Mouse (Mus musculus): ENCODE data around the gene Frs2. TPM values are rescaled to one million over a fixed set of nuclear protein-coding genes. Genes with fewer than 3 reads are reported as not detected.
A peak's percentile ranks its signal among the peaks of the same experiment; 100 is the strongest.

The Frs2 gene
- total and polyA plus RNA-seq, 3 experiments, result 16.6 to 105 (median 19.6) TPM

- Histone ChIP-seq H3K4me3 (ENCODE audit: low read depth, low read length) (no peak overlapping the region; the same call in 1 of the 2 replicates), H3K36me3 (replicated peaks) (peaks cover 30% of the 10 kb centered on the region), H3K9me3 (replicated peaks) (no peaks in the 10 kb centered on the region), H3K4me1 (ENCODE audit: insufficient read depth, low read depth, low read length) (peaks cover 82% of the 10 kb centered on the region), H3K27me3 (ENCODE audit: insufficient read depth, low read length) (no peaks in the 10 kb centered on the region)
- DNase-seq (ENCODE audit: low spot score) (peak; percentile 36), ATAC-seq (ENCODE audit: extremely low read depth, insufficient number of reproducible peaks, low FRiP score, poor library complexity, severe bottlenecking) (peak; percentile 86)
- TF ChIP-seq CTCF (IDR thresholded peaks at IDR 0.05; ENCODE audit: low read depth, low read length), result no peak
- TF ChIP-seq TAL1 (conservative IDR thresholded peaks at IDR 0.05; ENCODE audit: low read depth, low read length), result peak; percentile 90
These were observed 42.1 kb downstream of the Frs2 start for GRCm38 (mm10) chr10:117106244-117106643.

- Histone ChIP-seq H3K27me3 (ENCODE audit: insufficient read depth, low read length) (no peaks in the 10 kb centered on the region), H3K9me3 (replicated peaks) (no peaks in the 10 kb centered on the region), H3K4me1 (ENCODE audit: insufficient read depth, low read depth, low read length) (peaks cover 78% of the 10 kb centered on the region), H3K36me3 (replicated peaks) (peaks cover 30% of the 10 kb centered on the region), H3K4me3 (ENCODE audit: low read depth, low read length) (peak overlapping the region; percentile 27; the same call in 1 of the 2 replicates)
- no peak for ATAC-seq (ENCODE audit: extremely low read depth, insufficient number of reproducible peaks, low FRiP score, poor library complexity, severe bottlenecking)
- peak; percentile 26 for DNase-seq (ENCODE audit: low spot score)
- TF ChIP-seq GATA2 (IDR thresholded peaks at IDR 0.05; ENCODE audit: borderline replicate concordance, low read depth, low read length) (no peak), POLR2AphosphoS5 (IDR thresholded peaks at IDR 0.05; ENCODE audit: insufficient replicate concordance, low read depth, low read length) (no peak), CTCF (IDR thresholded peaks at IDR 0.05; ENCODE audit: low read depth, low read length) (no peak), GATA1 (IDR thresholded peaks at IDR 0.05; ENCODE audit: borderline replicate concordance, low read length) (no peak), TAL1 (conservative IDR thresholded peaks at IDR 0.05; ENCODE audit: low read depth, low read length) (no peak)
These were observed 43.3 kb downstream of the Frs2 start for GRCm38 (mm10) chr10:117105015-117105414.

DNA sequence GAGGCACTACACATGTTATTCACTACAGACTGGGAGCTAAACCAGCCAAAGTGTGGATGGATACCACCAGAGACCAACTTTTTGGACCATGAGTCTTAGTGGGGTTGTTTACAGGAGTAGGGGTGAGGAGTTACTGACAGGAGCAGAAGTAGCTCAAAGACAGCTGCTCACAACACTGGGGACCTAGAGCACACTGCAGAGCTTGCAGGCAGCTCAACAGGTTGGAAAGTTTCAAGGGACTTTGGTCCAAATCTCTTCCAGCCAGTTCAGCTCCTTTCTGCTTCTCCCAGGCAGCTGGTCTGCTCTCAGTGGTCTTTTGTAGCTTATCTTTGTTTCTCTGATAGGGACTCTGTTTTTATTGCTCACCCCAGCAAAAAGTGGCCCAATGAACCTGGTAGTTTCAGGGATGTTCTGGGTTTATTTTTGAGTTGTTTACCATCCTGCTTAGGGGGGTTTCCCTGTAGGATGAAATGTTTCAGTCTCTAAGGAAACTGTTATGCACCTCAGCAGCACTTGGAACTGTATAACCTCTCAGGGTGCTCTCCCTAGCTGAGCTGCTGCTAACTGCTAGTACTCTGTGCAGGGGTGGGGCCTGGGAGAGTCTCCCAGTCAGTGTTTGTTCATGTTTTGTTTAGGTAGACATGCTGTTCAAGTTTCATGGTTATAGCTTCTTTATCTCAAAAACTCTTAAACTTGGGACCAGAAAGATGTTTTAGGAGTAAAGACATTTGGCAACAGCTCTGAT, 44.3 kb downstream of the Frs2 start:
- peaks cover 29% of the 10 kb centered on the region for H3K36me3 ChIP-seq (replicated peaks)
- peaks cover 77% of the 10 kb centered on the region for H3K4me1 ChIP-seq (ENCODE audit: insufficient read depth, low read depth, low read length)
- no peak overlapping the region for H3K4me3 ChIP-seq (ENCODE audit: low read depth, low read length)
- no peak for DNase-seq (ENCODE audit: low spot score)
- no peak for ATAC-seq (ENCODE audit: extremely low read depth, insufficient number of reproducible peaks, low FRiP score, poor library complexity, severe bottlenecking)
- no peak for TF ChIP-seq CTCF (IDR thresholded peaks at IDR 0.05; ENCODE audit: low read depth, low read length)
- no peak for TF ChIP-seq POLR2AphosphoS5 (IDR thresholded peaks at IDR 0.05; ENCODE audit: insufficient replicate concordance, low read depth, low read length)
- TF ChIP-seq TAL1 (conservative IDR thresholded peaks at IDR 0.05; ENCODE audit: low read depth, low read length), result no peak
- TF ChIP-seq GATA1 (IDR thresholded peaks at IDR 0.05; ENCODE audit: borderline replicate concordance, low read length), result no peak
- no peak for TF ChIP-seq GATA2 (IDR thresholded peaks at IDR 0.05; ENCODE audit: borderline replicate concordance, low read depth, low read length)
- no peaks in the 10 kb centered on the region for H3K27me3 ChIP-seq (ENCODE audit: insufficient read depth, low read length)
- H3K9me3 ChIP-seq (replicated peaks), result no peaks in the 10 kb centered on the region

GRCm38 (mm10) chr10:117100175-117100574, 48.2 kb downstream of the Frs2 start:
- Histone ChIP-seq H3K9me3 (replicated peaks) (no peaks in the 10 kb centered on the region), H3K4me1 (ENCODE audit: insufficient read depth, low read depth, low read length) (peaks cover 70% of the 10 kb centered on the region), H3K36me3 (replicated peaks) (peaks cover 45% of the 10 kb centered on the region), H3K4me3 (ENCODE audit: low read depth, low read length) (no peak overlapping the region), H3K27me3 (ENCODE audit: insufficient read depth, low read length) (no peaks in the 10 kb centered on the region)
- TF ChIP-seq TAL1 (conservative IDR thresholded peaks at IDR 0.05; ENCODE audit: low read depth, low read length) (no peak), GATA2 (IDR thresholded peaks at IDR 0.05; ENCODE audit: borderline replicate concordance, low read depth, low read length) (no peak), POLR2AphosphoS5 (IDR thresholded peaks at IDR 0.05; ENCODE audit: insufficient replicate concordance, low read depth, low read length) (no peak), CTCF (IDR thresholded peaks at IDR 0.05; ENCODE audit: low read depth, low read length) (no peak), GATA1 (IDR thresholded peaks at IDR 0.05; ENCODE audit: borderline replicate concordance, low read length) (no peak)
- DNase-seq (ENCODE audit: low spot score) (no peak), ATAC-seq (ENCODE audit: extremely low read depth, insufficient number of reproducible peaks, low FRiP score, poor library complexity, severe bottlenecking) (no peak)

DNA sequence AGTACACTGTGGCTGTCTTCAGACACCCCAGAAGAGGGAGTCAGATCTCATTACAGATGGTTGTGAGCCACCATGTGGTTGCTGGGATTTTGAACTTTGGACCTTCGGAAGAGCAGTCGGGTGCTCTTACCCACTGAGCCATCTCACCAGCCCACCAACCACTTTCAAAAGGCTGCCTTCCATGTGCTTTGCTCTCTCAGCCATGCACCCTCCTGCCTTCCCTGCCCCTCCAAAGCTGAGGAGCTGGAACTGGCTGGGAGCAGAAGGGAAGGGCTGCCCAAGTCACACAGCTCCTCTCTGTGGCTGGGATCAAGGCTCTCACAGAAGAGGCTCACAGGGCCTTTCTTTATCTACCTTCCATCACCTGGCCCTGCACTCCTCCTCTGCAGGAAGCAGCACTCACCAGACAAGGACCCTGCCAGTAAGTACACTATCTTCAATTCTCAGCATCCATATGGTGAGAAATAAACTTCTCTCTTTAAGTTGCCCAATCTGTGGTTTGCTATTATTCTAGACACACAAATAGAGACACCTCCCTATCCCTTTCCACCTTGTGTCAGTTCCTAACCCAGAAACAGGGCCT, 51.1 kb downstream of the Frs2 start:
- H3K4me1 ChIP-seq (ENCODE audit: insufficient read depth, low read depth, low read length), result peaks cover 65% of the 10 kb centered on the region
- H3K27me3 ChIP-seq (ENCODE audit: insufficient read depth, low read length), result no peaks in the 10 kb centered on the region
- peak; percentile 94 for TF ChIP-seq TAL1 (conservative IDR thresholded peaks at IDR 0.05; ENCODE audit: low read depth, low read length)
- TF ChIP-seq GATA2 (IDR thresholded peaks at IDR 0.05; ENCODE audit: borderline replicate concordance, low read depth, low read length), result no peak
- peak; percentile 51 for DNase-seq (ENCODE audit: low spot score)
- H3K9me3 ChIP-seq (replicated peaks), result no peaks in the 10 kb centered on the region
- H3K4me3 ChIP-seq (ENCODE audit: low read depth, low read length), result peak overlapping the region; percentile 45; the same call in 1 of the 2 replicates
- ATAC-seq (ENCODE audit: extremely low read depth, insufficient number of reproducible peaks, low FRiP score, poor library complexity, severe bottlenecking), result peak; percentile 98
- H3K36me3 ChIP-seq (replicated peaks), result peaks cover 59% of the 10 kb centered on the region

DNA sequence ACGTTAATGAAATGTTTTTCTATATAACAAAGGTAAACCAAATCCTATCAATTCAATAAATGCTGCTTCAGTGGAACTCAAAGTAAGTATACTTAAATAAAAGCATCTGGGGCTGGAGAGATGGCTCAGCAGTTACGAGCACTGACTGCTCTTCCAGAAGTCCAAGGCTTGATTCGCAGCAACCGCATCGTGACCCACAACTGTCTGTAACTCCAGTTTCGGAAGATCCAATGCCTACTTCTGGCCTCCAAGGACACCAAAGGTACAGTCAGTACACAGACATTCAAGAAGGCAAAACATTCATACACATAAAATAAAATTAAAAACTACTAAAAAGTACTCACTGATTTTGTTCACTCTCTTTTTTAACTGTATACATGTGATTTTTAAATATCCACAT, 52.2 kb downstream of the Frs2 start:
- no peak for TF ChIP-seq TAL1 (conservative IDR thresholded peaks at IDR 0.05; ENCODE audit: low read depth, low read length)
- ATAC-seq (ENCODE audit: extremely low read depth, insufficient number of reproducible peaks, low FRiP score, poor library complexity, severe bottlenecking) (no peak), DNase-seq (ENCODE audit: low spot score) (no peak)
- Histone ChIP-seq H3K4me1 (ENCODE audit: insufficient read depth, low read depth, low read length) (peaks cover 67% of the 10 kb centered on the region), H3K27me3 (ENCODE audit: insufficient read depth, low read length) (no peaks in the 10 kb centered on the region), H3K9me3 (replicated peaks) (no peaks in the 10 kb centered on the region), H3K36me3 (replicated peaks) (peaks cover 68% of the 10 kb centered on the region), H3K4me3 (ENCODE audit: low read depth, low read length) (no peak overlapping the region)
